17 mouse cellular contexts compared by ENCODE assay signal in genomic region chr6:33256638-33257037, GRCm38 (mm10). TPM values are rescaled to one million over a fixed set of nuclear protein-coding genes. Genes with fewer than 3 reads are reported as not detected.
A peak's percentile ranks its signal among the peaks of the same experiment; 100 is the strongest.
DNase-seq lines count a peak whose midpoint lies in the region; ATAC-seq lines count a peak whose summit lies in the region.
"Had no signal": no experiment of that assay in that cellular context is flagged by ENCODE, and none has a peak within 500 bp of the region (broad histone marks: within the 10 kb centered on the region; RNA-seq: fewer than 3 reads in every experiment).

No protein-coding gene starts in this region.

- peak; percentile 31 for DNase-seq in retina, postnatal 1 day
- no peak for DNase-seq in retina, embryonic 14.5 days (ENCODE audit: low spot score)
- no peak for DNase-seq in left cerebral cortex, adult 11 months (ENCODE audit: low spot score)
- DNase-seq in embryo, embryonic 9.5 days (ENCODE audit: extremely low spot score), result no peak
- DNase-seq: adrenal gland, adult 2 months; adrenal gland, postnatal 14 days; cerebellum, adult 11 months; cerebellum, adult 2 months; cerebellum, adult 9-11 months; cerebellum, postnatal 25 days; embryo, embryonic 11 days; gastrocnemius, postnatal 25 days; heart, postnatal 36 days had no signal

- 0 out of 2 replicates have a peak, but pooled peaks have one; percentile 18 for ATAC-seq in common myeloid progenitor, adult 5-6 weeks (replicated peaks; ENCODE audit: low read depth, poor library complexity, severe bottlenecking)
- peak; percentile 43; the same call in 1 of the 2 replicates for ATAC-seq in megakaryocyte progenitor cell, adult 5-6 weeks (replicated peaks; ENCODE audit: poor library complexity)
- ATAC-seq: forebrain, embryonic 15.5 days; intestine, postnatal 0 days had no signal

RNA-seq across cellular contexts. Expression of gene Exoc4, which starts 7.8 kb away (rescaled TPM):
- 73.9 and 78.6 TPM in 2 replicates for total RNA-seq in common myeloid progenitor, adult 5-6 weeks (2017)
- total RNA-seq in megakaryocyte progenitor cell, adult 5-6 weeks (2015), result 35.2 and 40.0 TPM in 2 replicates
- total RNA-seq in megakaryocyte progenitor cell, adult 5-6 weeks (2017), result 49.3 and 54.8 TPM in 2 replicates
